Mouse (Mus musculus) brain, embryonic 14.5 days (tissue): ENCODE data around the gene Snapc4. TPM values are rescaled to one million over a fixed set of nuclear protein-coding genes. Genes with fewer than 3 reads are reported as not detected.

Experiments used
- DNase-seq: peaks from one replicate; pipeline ENCODE4 v3.0.0-alpha.2; 2011; ENCODE audit warnings: low read depth
- CTCF ChIP-seq: fragments of 200-500 bp; IDR thresholded peaks from 2 replicates; pipeline ENCODE4 v1.5.1; 2012; ENCODE audit warnings: inconsistent platforms, mild to moderate bottlenecking, moderate library complexity, borderline replicate concordance; ENCODE audit not compliant: insufficient read depth, insufficient read length; ENCODE audit errors: extremely low read depth
- POLR2A ChIP-seq: fragments of 200-500 bp; IDR thresholded peaks from 2 replicates; pipeline ENCODE4 v1.6.1; 2012; ENCODE audit warnings: mild to moderate bottlenecking, inconsistent platforms, borderline replicate concordance; ENCODE audit not compliant: poor library complexity, insufficient read depth, insufficient read length, severe bottlenecking; ENCODE audit errors: extremely low read depth
- polyA plus RNA-seq: library from polyadenylated mRNA; depleted of rRNA; stranded (reverse); fragments of >200 nt; gene quantifications from 2 replicates; pipeline ENCODE4 v1.2.3, GENCODE M21; 2012

The Snapc4 gene
- polyA plus RNA-seq, 1 experiment, result 52.9 TPM

DNA sequence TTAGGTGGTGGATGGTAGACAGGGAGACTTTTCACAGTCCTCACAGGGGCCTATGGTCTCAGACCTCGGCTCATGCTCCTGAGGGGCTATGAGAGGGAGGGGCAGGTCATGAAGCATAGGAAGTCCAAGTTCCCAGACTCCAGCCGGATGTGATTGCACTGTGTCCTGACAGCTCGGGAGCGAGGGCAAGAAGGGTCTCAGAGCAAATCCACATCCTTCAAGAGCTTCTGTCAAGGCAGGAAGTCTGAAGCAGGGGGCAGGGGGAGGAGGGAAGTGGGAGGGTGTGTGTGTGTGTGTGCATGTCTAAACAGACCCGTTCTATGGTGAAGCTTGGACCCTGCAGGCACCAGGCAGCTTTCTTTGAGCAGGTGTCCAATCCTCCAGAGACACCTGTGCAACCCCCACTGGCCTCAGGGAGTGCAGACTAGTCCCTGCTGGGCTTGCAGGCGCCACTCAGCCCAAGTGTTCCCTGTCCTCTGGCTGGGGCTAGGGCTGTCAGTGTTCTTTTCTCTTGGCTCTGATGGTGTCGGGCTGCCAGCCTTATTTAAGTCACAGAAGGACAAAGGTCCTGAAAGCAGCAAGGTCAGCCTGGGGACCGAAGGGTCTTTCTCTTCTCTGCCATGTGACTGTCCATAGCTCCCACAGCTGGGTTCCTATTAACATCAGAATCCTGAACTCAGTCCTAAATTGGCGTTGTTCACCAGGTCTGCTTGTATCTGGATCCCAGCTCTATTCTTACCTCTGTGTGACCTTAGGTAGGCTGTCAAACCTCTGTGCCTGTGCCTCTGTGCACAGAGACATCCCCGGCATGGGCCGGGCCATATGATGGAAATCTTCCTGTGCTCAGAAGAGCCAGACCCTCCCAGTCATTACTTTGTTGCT lies 37.6 kb downstream of the Snapc4 start:
- no peak for DNase-seq
- no peak for TF ChIP-seq POLR2A
- TF ChIP-seq CTCF, result no peak

DNA sequence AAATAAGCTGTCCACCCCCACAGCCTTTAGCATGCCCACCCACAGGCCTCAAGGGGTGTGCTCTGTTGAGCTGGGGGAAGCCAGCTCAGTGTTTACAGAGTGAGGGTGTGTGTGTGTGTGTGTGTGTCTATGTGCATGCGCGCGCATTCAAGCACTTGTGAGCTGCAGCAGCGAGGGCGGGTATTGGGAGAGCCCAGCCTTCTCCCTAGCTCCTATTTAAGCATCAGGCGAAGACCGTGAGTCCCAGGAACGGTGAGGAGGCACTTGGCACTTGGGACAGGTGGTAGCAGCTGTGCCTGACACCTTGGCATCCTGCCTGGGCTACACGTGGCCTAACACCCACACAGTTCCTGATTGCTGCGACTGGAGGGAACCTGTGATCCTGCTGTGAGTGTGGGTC lies 38.4 kb downstream of the Snapc4 start:
- TF ChIP-seq POLR2A, result no peak
- TF ChIP-seq CTCF, result no peak
- DNase-seq, result peak; percentile 53

DNA sequence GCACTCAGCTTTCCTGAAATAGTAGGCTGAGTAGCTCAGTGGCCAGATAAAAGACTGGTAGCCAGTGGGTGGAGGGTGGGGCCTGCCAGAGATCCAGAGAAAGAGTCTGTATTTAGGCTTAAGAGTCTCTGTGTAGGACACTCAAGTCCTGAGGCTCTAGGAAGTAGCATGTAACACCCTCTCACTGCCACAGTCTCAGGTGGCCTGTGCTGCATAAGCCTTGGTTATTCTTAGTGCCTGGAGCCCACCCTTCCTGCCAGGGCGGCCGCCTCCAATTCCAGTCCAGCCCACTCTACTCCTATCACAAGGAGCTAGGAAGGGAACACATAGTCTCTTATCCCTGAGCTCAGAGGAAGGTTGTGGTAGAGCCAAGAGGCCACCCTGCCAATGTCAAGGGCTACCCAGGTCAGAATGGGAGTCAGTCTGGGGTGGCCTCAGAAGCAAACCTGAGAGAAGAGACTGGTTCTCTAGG lies 38.9 kb downstream of the Snapc4 start:
- no peak for TF ChIP-seq CTCF
- no peak for TF ChIP-seq POLR2A
- no peak for DNase-seq

DNA sequence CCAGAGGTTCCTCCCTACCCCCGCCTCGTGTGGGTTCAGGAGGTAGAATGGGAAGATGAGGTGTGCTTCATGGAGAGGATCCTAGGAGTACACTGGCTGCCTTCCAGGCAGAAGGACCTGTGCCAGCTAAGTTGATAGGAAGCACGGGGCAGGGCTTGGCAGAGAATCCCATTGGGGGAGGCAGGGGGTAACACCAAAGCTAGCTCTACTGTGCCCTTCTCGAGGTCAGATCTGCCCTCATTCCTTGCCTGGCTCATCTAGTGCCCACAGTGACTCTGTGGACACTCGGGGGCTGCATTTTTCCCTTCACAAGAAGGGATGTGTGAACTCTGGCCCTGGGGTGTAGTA lies 41.3 kb downstream of the Snapc4 start:
- DNase-seq, result no peak
- no peak for TF ChIP-seq POLR2A
- TF ChIP-seq CTCF, result no peak

GRCm38 (mm10) chr2:26338302-26339203 lies 41.9 kb downstream of the Snapc4 start:
- no peak for DNase-seq
- TF ChIP-seq CTCF (no peak), POLR2A (no peak)

DNA sequence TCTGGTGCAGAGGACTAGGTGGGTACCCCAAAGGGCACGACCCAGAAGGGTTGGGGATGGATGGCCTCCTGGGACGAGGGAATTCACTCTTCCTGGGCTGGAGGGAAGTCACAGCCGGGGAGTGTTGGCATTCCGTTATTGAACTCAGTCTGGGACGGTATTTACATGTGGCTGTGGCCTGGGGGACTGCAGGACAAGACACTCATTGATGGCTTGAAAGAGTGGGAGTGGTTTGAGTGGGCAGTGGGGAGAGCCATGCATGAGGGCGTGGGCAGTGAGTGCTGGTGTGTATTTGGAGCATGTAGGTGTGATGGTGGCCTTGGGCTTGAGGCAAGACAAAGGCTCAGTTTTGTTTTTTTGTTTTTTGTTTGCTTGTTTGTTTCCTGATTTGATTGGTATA lies 49.8 kb downstream of the Snapc4 start:
- no peak for DNase-seq
- TF ChIP-seq POLR2A (no peak), CTCF (no peak)

DNA sequence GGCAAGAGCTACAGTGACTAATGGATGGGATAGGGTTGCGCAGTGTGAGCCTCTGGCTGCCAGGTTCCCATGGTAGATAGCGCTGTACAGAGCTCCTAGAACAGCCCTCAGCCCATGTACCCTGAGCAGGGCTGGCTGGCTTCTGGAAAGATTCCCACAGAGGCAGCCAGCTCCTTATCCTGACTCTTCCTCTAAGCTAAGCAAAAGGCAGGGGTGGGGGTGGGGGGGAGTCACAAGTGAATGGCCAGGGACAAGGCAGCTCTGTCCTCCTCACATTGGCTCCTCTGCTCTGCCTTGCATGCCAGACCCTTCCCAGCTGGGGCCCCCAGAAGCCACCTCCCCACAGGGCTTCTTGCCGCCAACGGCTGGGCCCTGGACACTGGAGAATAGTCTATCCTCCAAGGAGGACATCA lies 50.4 kb downstream of the Snapc4 start:
- TF ChIP-seq POLR2A, result no peak
- no peak for TF ChIP-seq CTCF
- no peak for DNase-seq

DNA sequence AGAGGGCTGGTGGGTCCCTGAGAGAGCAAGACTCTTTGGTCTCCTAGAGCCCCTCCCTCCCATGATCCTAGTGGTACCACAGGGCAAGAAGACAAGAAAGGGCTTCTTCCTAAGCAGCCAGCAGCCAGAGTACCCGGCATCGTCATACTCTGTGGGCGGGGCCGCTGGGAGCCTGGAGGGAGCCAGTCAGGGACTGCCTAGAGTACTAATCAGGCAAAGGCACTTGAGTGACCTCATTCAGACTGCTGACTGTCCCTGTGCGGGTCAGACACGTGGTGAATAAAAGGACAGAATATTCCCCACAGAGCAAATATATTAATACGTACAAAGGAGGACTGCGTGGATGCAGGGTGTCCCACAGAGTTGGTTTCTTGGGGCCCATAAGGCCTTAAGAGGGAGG lies 51.1 kb downstream of the Snapc4 start:
- DNase-seq, result no peak
- no peak for TF ChIP-seq CTCF
- no peak for TF ChIP-seq POLR2A

DNA sequence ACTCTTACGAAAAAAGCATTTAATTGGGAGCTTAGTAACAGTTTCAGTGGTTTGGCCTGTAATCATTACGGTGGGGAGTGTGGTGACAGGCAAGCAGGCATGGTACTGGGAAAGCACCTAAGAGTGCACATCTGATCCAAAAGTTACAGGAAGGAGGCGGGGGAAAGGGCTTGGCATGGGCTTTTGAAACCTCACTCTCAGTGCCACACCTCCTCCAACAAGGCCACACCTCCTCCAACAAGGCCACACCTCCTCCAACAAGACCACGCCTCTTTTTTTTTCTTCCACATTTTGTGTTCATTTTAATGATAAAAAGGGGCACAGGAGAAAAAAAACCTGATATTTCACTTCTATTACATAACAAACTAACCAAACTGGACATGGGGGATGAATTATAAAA lies 52.6 kb downstream of the Snapc4 start:
- TF ChIP-seq POLR2A, result no peak
- no peak for TF ChIP-seq CTCF
- no peak for DNase-seq

GRCm38 (mm10) chr2:26325386-26326181 lies 54.9 kb downstream of the Snapc4 start:
- DNase-seq, result peak; percentile 79
- TF ChIP-seq CTCF (peak; percentile 92), POLR2A (no peak)

DNA sequence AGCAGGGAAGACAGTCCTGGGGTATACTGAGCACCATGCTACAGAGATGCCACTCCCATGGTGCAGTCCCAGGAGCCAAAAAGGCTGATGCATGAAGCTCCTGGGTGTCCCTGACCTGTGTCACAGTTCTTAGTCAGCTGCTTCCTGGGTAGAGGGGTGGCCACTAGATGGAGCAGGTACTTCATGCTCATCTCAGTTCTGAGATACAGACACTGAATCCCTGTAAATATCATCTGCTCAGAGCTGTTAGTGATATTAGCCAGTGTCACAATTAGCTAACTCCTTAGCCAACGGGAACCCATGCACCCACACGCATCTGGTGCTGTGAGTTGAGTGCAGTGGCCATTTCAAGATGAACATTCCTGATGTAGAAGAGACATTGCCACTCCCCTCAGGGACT lies 55.5 kb downstream of the Snapc4 start:
- DNase-seq, result no peak
- TF ChIP-seq POLR2A (no peak), CTCF (peak; percentile 29; the same call in 1 of the 2 replicates)
